Mouse (Mus musculus): ENCODE data around the gene Gm45062.

The Gm45062 gene

DNA sequence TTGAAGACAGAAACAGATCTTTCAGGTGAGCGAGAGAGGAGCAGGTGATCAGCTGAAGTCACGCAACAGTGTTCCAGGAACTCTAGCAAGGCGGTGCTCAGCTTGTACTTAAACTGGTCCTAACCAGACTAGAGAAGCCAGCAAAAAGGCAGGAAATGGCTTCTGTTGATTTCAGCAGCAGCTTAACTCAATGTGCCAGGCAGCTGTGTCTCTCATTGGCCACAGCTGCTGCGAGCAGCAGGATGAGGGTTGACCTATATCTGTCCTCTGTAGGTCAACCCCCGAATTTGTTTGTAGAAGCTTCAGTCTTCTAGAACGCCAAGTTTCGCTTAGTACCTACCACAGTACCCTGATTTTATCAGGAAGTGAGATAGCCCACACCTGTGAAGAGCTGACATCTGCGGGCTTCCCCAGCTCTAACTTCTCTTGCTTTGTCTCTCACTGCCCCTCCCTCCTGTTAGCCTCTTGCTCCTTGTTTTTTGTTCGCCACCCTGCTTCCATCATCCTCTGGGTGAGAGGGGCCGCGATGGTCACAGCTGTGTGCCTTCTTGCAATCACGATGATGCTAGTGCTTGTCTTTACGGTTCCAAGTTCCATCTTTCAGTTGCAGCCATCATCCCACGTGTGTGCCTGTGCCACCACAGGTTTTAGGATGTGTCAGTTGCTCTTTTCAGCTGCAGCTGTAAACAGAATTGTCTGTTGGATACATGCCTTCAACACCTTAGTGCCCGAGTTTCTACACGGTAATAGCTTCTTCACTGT is 226.3 kb downstream of the Gm45062 start:
- DNase-seq = no peak

DNA sequence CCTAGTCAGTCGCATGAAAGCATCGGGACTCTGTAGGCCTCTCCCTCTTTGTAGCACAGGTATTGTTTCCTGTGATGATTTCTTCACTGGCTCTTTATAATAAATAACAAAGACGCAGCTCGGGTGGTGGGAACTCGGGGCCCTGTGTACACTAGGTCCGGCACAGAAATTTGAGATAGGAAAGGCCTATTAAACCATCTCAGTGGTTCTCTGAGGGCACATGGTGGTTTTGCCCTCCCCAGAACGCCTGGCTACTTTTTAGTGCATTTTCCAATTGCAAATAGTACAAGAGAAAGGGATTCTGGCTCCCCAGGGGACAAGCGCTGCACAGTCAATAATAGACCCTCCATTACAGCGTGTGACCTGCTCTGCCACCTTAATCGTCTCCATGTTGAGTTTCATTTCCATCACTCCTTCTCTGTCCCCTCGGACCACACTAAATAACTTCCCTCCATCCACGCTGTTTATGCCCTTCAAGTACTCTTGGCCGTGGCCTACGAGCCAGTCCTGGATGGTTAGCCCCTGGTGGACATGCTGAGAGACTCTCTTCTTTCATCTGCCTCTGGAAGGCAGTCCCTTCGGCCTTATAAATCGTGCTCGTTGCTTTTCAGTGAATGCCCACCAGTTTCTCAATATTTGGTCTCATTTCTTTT is 227.3 kb downstream of the Gm45062 start:
- no peak for DNase-seq

DNA sequence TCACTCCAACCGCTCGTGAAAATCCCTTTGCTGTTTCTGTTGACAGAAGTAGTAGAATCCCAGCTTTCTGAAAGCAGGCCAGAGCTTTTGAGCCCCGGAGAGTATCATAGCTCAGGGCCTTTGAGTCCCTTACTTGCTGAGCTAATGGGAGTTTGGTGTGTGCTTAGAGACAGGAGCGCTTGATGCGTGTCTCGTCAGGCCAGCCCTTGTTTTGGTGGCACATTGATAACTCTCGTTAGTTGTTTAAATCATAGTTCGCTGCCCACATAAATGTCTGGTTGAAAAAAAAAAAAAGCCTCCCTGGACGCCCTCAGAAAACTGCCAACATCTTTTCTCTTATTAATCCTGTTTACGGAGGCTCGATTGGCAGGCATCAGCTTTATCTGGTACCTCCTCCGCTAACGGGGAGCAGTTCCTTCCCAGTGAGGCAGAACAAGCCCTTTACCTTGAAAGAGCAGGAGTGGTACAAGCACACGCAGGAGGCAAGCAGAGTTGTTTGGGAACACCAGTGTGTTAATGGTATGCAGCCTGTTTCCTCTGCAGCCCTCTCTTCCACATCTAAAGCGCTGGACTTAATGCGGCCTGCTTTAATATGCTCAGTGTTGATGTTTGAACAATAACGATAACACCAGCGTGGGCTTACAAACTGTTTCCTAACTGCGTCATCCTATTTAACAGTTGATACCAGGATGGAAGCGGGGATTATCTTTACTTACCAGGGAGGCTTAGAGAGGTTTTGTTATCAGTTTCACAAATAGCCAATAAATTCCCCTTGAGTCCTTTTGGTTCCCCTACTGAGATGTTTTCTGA is 228.0 kb downstream of the Gm45062 start:
- no peak for DNase-seq

DNA sequence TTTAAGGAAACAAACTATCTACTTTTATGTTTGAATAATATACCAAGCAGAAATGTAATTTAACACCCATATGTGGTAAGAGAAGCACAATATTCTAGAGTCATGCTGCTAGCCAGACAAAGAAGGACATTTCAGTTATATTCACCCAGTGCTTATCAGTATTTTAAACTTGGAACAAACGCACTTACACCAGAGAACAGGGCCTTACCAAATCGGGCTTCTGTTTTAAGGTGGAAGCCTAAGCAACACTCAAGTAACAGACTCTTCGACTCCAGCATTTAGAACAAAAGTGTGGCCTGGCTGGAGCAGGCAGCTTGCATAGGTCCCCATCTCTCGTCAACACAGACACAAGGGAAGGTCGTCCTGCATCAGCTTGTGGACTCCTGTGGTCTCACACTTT is 229.0 kb downstream of the Gm45062 start:
- no peak for DNase-seq

DNA sequence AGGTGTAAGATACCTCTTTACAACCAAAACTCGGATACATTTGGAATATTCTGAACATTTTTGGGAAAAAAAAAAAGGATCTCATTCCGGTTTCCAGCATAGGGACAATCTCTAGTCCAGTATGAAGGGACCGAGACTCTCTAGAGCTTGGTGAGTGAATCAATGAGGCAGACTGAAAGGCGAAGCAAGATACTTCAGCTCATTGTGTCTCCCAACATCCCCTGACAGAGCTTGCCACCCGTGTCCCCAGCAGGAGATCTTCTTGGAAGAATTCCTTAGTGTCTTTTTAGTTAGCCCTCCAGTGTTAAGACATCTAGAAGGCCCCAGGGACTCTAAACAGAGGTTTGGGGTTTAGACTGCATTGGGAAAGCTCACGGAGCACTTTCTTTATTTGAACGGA is 230.0 kb downstream of the Gm45062 start:
- no peak for DNase-seq

DNA sequence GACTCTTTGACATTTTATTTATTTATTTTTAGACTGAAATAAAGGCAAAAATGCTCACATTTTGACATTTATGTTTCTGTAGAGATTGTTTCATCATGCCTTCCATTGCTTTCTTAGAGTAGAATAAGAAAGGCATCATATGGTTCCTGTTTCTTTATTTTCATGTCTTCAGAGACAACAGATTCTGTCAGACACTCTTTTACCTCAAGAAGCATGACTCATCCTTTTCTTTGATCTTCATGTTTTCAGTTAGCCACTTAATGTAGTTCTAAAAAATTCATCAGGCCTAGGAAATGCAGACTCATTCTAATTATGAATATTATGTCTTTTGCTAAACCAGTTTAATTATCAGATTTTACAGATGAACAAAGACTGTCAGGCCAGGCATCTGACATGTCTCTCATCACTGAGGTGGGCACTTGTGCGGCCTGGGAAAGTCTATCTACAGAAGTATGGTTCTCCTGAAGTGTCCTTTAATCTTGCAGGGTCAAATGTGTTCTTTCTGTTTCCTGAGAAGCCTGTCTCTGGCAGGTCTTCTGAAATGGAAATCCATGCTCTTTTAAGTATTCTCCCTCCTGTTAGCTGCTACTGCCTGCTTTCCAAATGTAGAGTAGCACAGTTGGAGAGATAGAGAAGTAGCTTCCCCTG is 230.8 kb downstream of the Gm45062 start:
- DNase-seq = no peak

DNA sequence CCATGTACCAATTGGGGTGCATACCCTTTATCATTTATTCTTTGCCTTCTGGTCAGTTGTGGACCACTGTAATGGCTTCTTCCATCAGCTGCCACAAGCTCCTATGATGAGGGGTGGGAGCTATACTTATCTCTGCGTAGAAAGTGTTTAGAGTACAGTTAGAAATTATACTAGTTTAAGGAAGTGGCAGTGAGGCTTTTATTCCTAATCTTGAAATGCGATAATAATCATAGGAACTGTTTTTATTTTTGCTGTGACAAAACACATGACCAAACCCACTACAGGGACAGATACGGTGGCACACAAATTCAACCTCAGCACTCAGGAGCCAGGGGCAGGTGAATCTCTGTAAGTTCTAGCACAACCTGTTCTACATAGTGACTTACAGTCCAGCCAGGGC is 233.0 kb downstream of the Gm45062 start:
- no peak for DNase-seq

DNA sequence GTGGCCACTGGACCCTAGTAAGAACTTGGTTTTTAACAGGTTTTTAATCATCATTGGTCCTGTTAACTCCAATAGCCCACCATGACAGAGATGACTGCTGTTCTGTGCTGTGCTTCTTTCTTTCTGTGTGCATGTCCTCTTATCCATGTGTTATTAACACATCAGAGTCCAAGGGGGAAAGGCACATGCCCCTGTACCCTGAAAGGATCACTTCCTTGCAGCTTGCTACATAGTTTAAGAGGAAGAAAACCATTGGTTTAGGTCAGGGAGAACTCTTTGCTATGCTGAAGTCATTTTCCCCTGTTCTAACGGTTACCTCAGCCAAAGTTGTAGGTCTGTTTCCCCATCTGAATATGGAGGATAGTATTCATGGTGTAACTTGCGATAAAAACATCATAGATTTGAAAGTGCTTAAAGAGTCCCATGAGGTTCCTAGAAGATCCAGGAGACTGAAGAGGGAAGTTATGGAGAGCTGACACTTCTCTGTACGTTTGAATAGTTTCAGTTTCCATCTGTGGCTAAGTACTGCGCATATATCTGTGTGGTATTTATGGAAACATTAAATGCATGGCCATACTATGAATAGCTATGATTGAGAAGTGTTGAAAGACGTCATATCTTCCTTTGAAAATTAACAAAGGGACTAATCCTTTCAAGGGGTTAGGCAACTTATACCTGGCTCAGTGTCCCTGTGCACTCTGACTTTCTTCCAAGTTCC is 236.0 kb downstream of the Gm45062 start:
- DNase-seq = no peak

DNA sequence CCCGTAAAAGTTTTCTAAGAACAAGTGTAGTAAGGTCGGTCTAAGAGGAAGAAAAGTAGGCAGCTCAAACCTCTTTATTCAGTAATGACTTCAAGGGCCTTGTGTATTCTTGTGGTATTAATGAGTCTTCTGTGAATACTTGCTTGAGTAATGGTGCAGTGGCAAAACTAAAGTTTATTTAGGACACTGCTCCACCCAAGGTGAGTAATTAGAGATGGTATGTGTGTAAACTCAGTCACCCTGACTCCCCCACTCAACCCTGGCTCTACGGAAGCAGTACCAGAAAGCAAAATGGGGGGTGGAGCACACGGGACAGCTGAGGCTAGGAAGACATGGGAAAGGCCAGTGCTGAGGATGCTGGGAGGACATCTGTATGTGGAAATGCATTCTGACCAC is 236.6 kb downstream of the Gm45062 start:
- no peak for DNase-seq

DNA sequence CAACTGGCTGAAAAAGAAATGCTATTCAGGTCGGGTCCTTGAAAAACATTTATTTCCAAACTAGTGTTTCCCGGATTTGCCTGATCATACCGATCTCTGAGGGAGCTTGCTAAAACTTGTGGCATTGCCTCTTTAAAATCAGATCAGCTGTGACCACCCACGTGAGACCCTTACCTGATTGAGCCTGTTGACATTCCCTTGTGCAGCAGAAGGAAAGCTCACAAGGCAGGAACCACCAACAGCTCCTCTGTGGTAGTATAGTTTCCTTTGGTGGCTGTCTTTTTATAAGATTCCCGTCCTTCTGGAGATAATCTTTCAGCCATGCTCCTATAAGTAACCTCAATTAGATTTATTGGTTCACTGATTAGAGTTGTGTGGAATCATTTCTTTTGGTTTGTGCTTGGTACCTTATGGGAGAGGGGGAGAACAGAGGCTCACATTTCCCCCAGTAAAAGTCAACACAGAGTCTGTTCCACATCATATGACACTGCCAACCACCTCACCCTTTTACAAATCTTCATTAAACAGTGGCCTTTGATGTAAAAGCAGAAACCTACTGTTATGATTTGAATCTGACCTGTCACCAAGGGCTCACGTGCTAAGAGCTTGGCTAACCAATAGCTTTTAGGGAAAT is 238.1 kb downstream of the Gm45062 start:
- no peak for DNase-seq

DNA sequence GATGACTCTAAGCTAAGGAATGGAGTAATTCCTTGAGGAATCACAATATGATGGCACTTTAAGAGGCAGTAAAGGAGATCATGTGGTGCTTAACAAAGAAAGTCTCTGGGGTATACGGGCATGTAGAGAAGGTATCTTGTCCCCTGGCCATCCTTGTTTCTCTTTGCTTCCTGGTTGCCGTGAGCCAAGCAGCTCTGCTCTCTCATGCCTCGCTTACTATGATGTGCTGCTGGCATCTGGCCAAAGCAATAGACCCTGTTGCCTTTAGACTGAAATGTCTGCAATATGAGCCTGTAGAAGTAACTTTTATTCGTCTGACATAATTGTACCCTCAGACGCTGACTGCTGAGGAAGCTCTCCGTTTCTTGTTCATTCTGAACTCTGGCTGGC is 238.6 kb downstream of the Gm45062 start:
- DNase-seq = no peak

DNA sequence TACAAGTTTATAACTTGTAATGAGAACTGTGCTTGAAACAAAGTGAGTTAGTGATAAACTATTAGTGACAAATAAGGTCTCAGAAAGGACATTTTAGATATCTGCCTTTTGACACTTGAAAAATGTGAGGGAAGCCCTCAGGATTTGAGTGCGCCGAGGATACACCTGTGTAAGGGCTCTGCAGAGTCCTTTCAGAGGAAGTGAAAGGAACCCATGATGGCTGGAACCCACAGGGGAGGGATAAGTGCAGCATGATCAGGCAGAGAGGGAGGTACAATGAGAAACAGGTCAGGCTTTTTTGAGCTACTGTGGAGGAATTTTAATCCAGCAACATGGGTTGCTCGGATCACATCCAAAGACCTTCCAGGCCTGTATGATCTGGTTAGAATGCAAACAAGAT is 239.7 kb downstream of the Gm45062 start:
- no peak for DNase-seq

DNA sequence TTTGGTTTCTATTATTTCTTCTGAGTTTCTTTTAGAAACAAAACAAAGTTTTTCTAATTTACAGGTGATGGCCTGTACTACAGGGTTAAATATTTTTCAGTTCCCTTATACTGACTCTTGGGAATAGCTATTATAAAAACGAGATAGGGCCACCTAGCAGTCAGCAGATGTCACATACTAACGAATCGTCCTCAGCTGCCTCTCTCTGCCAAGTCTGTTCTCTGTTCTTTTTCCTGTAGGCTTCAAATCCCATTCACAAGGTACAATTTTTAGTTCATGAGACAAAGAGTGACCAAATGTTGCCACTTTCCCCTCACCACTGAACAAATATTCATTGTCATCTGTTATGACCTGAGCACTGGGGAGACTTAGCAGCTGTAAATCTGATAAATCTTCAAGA is 244.7 kb downstream of the Gm45062 start:
- DNase-seq = no peak

DNA sequence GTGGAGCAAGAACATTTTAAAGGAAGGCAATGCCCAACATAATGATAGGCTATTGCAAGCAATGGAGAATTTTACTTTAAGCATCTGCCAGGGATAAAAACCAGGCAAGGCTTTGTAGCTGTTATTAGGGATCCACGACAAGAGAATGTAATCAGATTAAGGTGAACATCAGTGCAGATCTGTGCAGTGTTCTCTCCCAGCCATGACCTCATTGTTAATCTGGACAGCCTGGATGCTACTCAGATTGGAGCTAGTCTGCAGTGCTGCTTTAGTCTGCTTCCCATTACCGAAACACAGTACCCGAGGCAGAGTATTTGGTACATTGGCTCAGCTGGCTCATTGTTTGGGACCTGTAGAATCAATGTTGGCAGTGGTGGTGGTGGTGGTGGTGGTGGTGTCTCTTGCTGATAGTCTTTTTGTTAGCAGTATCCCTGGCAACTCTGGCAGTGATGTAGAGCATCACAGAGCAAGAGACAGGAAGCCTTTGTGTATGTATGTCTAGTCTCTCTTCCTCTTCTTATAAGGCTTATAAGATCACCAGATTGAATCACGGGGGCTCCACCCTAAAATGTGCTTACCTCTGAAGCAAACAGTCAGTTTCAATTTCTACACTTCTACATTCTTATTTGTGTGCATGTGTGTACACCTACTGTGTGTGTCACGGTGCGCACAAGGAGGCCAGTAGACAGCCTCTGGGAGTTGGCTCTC is 245.4 kb downstream of the Gm45062 start:
- DNase-seq = no peak

DNA sequence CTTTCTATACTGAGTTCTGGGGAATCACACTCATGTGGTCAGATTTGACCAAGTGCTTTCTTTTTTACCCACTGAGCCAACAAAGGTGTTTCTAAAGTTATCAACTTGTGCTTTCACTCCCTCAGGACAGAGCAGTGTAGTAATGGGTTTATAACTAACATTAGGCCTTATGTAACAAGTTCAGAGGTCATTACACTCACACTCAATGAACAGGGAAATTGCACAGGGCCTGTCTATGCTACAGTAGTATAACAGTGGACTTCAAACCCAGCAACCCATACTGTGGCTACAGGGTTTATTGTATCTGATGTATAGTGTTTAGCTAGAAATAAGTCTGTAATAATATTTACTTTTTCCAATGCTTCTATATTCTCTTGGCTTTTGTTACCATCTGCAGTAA is 247.4 kb downstream of the Gm45062 start:
- peak; percentile 74 for DNase-seq

DNA sequence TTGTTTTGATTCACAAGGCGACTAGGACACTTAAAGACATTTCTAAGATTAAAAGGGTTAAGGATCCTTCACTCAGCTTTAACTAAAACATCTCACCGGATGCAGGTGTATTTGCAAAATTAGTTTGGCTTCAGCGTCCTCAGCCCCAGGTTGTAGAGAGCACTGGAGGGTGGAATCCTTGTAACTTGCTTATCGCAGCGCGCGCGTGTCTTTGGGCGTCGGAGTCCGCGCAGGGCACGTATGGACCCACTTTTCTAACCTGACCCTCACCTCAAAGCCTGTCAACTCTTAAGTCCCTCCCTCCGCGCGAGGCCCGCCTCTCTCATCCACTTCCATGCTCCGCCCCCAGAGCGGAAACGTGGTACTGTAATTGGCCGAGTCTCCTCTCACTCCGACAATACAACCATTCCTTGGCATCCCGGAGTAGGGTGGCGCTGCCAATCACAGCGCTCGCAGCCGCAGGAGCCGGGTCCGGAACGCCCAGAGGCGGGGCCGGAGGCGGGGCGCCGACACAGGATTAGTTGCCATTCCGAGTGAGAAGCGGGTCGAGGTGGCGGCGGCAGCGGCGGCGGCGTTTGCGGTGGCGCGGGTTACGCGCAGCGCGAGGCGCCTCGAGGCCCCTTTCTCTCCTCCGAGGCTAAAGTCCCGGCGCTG is 249.8 kb downstream of the Gm45062 start:
- DNase-seq = peak; percentile 100

DNA sequence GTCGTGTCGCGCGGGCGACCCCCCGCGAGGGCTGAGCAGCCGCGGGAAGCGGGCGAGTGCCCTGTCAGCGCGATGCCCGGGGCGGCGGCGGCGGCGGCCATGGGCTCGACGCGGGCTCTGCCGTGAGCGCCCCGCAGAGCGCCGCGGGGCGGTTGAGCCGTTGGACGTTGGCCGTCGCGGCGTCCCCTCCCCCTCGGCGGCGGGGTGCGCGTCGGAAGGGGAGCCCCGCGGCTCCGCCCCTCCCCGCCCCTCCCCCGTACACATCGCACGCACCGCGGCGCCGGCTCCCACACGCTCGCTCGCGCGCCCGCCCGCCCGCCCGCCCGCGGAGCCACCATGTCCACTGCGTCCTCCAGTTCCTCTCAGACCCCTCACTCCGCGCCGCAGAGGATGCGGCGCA is 250.3 kb downstream of the Gm45062 start, which contains the start of gene Glcci1:
Glcci1 (plus strand) TSS at position 50 of the 400 bp plus-strand sequence.
- DNase-seq = peak; percentile 58

DNA sequence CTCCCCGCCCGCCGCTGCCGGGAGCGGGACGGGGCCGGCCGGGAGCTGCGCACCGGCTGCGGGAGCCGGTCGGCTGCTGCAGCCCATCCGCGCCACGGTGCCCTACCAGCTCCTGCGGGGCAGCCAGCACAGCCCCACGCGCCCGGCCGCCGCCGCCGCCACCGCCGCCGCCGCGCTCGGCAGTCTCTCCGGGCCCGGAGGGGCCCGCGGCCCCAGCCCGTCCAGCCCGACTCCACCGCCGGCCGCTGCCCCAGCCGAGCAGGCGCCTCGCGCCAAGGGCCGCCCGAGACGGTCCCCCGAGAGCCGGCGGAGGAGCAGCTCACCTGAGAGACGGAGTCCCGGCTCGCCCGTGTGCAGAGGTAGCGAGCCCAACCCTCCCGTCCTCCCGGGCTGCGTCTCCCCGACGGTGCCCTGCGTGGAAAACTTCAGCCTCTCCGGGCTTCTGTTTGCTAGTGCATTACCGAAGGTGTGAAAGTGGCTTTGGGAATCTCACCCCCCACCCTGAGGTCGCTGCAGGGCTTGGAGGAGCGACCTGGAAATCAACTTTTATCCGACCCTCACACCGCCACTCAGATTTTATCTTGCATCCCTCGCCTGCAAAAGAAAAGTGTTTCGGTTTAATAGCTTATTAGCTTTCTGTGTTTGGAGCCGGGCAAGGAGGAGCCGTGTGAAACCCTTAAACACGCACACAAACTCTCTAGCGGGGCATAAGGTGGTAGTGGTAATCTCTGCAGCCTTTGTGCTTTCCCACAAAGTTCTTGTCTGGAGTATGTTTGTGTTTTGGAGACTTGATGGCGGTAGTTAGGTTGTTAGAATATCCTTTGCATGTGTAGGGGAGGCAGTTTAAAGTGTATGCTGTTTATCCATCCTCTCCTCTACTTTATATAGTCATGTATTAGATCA is 251.0 kb downstream of the Gm45062 start:
- peak; percentile 35 for DNase-seq

DNA sequence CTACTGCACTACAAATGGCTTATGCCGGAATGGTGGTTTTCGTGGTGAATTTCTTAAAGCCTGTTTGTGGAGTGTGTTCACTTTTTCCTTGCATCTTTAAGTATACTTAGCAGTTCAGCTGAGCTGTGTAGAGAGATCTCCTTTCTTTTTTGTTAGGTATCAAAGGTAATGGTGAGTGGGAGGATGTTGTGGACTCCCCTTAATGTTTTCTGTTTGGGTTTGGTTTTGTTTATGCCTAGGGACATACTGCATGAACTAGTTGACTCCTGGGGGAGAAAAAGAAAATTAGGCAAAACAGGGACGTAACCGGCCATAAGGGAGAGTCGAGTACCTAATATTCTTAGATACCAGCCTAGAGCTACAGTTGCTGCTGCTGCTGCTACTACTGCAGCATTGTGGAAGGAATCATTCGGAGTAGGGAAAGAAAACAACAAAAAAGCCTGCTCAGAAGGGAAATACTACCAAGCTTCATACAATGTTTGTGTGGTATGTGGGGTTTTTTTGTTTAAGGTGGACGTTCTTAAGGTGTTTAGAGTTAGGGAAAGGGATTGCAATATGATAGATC is 251.7 kb downstream of the Gm45062 start:
- no peak for DNase-seq
